Mouse (Mus musculus) liver, embryonic 11.5 days (tissue): ENCODE measurements at regions not wholly inside any gene's neighbourhood (a gene's known extent, or its start where the extent isn't known, plus 50 kb on each side); places are given as distances from the start of the nearest gene placed in this dataset.
"Not testable (repeated sequence)": the region's sequence is repeated elsewhere in the genome, so short reads cannot be mapped to it uniquely, and the experiment has no call there.

Experiments
- ATAC-seq: fragments of 200-750 bp; cut with Nextera tagmentation; replicated peaks from 2 replicates; pipeline ENCODE4 v1.8.0; 2017; ENCODE audit warnings: moderate number of reproducible peaks, mild to moderate bottlenecking, moderate TSS enrichment, moderate library complexity; ENCODE audit not compliant: low FRiP score
- DNase-seq: peaks from one replicate; pipeline ENCODE4 v3.0.0-alpha.2; 2017; ENCODE audit warnings: low spot score
- H3K27ac ChIP-seq: fragments of 300-500 bp; sonication (generic); 2 replicates; pipeline ENCODE4 v1.5.1; 2014; ENCODE audit warnings: mild to moderate bottlenecking, low read depth, low read length, control low read depth
- H3K27me3 ChIP-seq: fragments of 300-500 bp; sonication (generic); replicated peaks from 2 replicates; pipeline ENCODE4 v1.6.1; 2014; ENCODE audit warnings: low read length, mixed read lengths; ENCODE audit not compliant: control insufficient read depth, insufficient read depth
- H3K36me3 ChIP-seq: fragments of 300-500 bp; sonication (generic); 2 replicates; pipeline ENCODE4 v1.6.1; 2014; ENCODE audit warnings: mild to moderate bottlenecking, low read length, moderate library complexity, mixed read lengths; ENCODE audit not compliant: control insufficient read depth, insufficient read depth
- H3K4me1 ChIP-seq: fragments of 300-500 bp; sonication (generic); replicated peaks from 2 replicates; pipeline ENCODE4 v1.6.1; 2014; ENCODE audit warnings: low read length, mixed read lengths; ENCODE audit not compliant: control insufficient read depth, insufficient read depth
- H3K4me2 ChIP-seq: fragments of 300-500 bp; sonication (generic); 2 replicates; pipeline ENCODE4 v1.6.1; 2014; ENCODE audit warnings: mild to moderate bottlenecking, control low read depth, moderate library complexity
- H3K4me3 ChIP-seq: fragments of 300-500 bp; sonication (generic); 2 replicates; pipeline ENCODE4 v1.5.1; 2014; ENCODE audit warnings: low read depth, low read length, control low read depth
- H3K9ac ChIP-seq: fragments of 300-500 bp; sonication (generic); 2 replicates; pipeline ENCODE4 v1.6.1; 2014; ENCODE audit warnings: low read depth, low read length, control low read depth
- H3K9me3 ChIP-seq: fragments of 300-500 bp; sonication (generic); 2 replicates; pipeline ENCODE4 v1.6.1; 2016; ENCODE audit warnings: low read length, inconsistent platforms, mixed read lengths; ENCODE audit not compliant: control insufficient read depth
- WGBS: fragments of 180-500 bp; shearing (Covaris S2); extraction: QIAGEN DNeasy Blood & Tissue Kit; methylation state at CpG from one replicate; pipeline ENCODE4 v1.1.7; 2014; 5-methylcytosine and 5-hydroxymethylcytosine counted together

DNA sequence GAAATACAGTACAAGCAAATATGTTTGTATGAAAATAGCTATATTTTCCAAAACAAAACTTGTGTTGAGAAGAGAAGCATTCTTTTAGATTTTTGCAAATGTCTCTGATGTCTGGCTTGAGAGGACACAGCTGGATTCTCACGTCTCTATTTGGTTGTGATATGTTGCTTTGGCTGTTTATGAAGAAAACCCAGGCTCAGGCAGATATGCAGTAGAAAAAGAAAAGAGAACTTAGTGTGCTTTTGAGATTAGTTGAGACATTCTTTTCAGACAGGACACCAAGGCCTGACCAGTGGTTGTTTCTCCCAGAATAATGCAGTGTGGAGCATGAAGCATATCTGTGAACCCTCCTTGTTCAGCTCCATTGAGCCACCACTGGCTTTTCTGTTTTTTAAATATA, 178.8 kb upstream of the Mamld1 start:
- no peak for DNase-seq
- no peak overlapping the region for H3K27ac ChIP-seq
- H3K4me2 ChIP-seq = no peak overlapping the region
- H3K4me1 ChIP-seq = no peaks in the 10 kb centered on the region
- ATAC-seq = no peak
- no peak overlapping the region for H3K4me3 ChIP-seq
- no peak overlapping the region for H3K9ac ChIP-seq
- WGBS = 65% methylated on average over 1 of the region's 1 CpGs
- no peaks in the 10 kb centered on the region for H3K27me3 ChIP-seq
- no peaks in the 10 kb centered on the region for H3K36me3 ChIP-seq
- no peaks in the 10 kb centered on the region for H3K9me3 ChIP-seq

DNA sequence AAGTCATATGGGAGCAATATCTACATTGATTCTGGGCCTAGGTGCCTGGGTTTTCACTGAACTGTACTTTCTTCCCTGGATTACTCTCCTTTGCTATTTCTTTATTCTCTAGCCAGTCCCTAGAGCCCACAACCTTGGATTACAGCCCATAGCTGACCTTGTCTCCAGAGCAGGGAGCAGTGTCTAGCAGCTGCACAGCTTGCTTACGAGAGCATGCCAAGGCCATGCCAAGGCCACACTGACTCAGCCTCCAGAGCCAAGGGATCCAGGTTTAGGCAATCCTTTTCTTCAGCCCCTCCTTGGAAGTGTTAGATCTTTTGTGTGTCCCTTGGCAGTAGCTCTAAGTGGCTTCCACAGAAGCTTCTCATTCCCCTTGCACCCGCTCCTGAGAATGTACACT, 168.7 kb upstream of the Mamld1 start:
- Histone ChIP-seq H3K4me3 (no peak overlapping the region), H3K4me1 (no peaks in the 10 kb centered on the region), H3K27me3 (no peaks in the 10 kb centered on the region), H3K4me2 (no peak overlapping the region), H3K36me3 (no peaks in the 10 kb centered on the region), H3K9ac (no peak overlapping the region), H3K27ac (no peak overlapping the region), H3K9me3 (no peaks in the 10 kb centered on the region)
- DNase-seq (no peak), ATAC-seq (no peak)
- 80% methylated on average over 2 of the region's 2 CpGs for WGBS

DNA sequence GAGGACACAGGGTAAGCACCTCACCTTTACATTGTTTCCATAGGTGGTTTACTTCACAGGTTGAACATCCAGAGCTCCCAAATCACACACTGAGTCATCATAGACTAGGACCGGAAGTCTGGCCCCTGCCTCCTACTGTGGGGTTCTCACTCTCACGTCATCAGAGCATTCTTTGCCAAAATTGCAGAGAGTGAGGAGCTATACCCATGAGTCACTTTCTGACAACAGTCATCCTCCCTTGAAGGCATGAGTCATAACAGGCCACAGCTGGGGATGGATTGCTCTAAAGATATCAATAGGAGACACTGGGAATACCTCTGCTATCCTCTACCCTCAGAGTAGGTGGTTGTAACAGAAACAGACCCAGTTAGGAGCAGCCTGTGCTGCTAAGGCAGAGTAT, 166.6 kb upstream of the Mamld1 start:
- Histone ChIP-seq H3K4me2 (no peak overlapping the region), H3K4me3 (no peak overlapping the region), H3K9me3 (no peaks in the 10 kb centered on the region), H3K4me1 (no peaks in the 10 kb centered on the region), H3K27me3 (no peaks in the 10 kb centered on the region), H3K36me3 (no peaks in the 10 kb centered on the region), H3K27ac (no peak overlapping the region), H3K9ac (no peak overlapping the region)
- DNase-seq (no peak), ATAC-seq (no peak)
- WGBS = 67% methylated on average over 2 of the region's 2 CpGs

DNA sequence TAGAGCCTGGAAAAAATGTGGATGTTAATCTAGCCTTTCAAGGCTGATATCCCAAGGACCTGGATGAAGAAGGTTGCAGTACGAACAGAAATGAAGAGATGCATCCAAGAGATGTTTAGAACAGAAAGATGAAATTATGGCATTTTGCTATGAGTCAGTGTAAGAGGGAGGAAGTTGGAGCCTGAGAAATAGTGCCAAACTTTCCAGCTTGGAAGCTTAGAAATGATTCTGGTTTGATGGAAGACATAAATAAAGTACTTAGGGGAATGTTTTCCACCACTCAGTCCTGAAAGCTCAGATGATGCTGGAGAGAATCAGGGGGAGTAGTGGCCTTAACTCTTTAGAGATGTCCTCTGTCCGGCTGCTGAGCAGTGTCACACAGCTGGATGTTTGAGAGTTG, 155.5 kb upstream of the Mamld1 start:
- no peaks in the 10 kb centered on the region for H3K4me1 ChIP-seq
- H3K4me2 ChIP-seq = no peak overlapping the region
- ATAC-seq (no peak), DNase-seq (no peak)
- no peaks in the 10 kb centered on the region for H3K36me3 ChIP-seq
- 75% methylated on average over 2 of the region's 2 CpGs for WGBS
- H3K9me3 ChIP-seq = no peaks in the 10 kb centered on the region
- H3K27me3 ChIP-seq = 0 out of 2 replicates have a peak, but pooled peaks cover 4% of the 10 kb centered on the region
- no peak overlapping the region for H3K4me3 ChIP-seq
- no peak overlapping the region for H3K9ac ChIP-seq
- no peak overlapping the region for H3K27ac ChIP-seq

DNA sequence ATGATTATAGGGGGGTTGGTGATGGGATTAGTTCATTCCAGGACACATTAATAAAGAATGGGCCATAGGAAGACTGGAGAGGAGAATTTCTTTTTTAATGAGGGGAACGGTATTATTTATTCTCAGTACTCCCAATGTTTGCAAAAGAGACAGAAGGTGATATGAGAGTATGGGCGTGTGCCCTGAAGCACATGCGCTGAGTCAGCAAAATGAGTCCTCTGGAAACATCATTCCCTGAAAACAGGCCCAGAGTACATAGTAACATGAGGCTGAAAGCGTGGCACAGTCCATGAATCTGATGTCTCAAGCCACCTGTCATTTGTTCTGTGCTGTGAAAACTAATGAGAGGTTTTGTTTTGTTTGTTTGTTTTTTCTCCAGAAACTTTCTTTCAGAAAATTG, 154.5 kb upstream of the Mamld1 start:
- no peak overlapping the region for H3K27ac ChIP-seq
- H3K4me3 ChIP-seq = no peak overlapping the region
- H3K27me3 ChIP-seq = 0 out of 2 replicates have a peak, but pooled peaks cover 4% of the 10 kb centered on the region
- no peaks in the 10 kb centered on the region for H3K4me1 ChIP-seq
- no peak overlapping the region for H3K4me2 ChIP-seq
- H3K9me3 ChIP-seq = no peaks in the 10 kb centered on the region
- no peak for ATAC-seq
- no peak overlapping the region for H3K9ac ChIP-seq
- DNase-seq = no peak
- no peaks in the 10 kb centered on the region for H3K36me3 ChIP-seq
- WGBS = 70% methylated on average over 4 of the region's 4 CpGs

DNA sequence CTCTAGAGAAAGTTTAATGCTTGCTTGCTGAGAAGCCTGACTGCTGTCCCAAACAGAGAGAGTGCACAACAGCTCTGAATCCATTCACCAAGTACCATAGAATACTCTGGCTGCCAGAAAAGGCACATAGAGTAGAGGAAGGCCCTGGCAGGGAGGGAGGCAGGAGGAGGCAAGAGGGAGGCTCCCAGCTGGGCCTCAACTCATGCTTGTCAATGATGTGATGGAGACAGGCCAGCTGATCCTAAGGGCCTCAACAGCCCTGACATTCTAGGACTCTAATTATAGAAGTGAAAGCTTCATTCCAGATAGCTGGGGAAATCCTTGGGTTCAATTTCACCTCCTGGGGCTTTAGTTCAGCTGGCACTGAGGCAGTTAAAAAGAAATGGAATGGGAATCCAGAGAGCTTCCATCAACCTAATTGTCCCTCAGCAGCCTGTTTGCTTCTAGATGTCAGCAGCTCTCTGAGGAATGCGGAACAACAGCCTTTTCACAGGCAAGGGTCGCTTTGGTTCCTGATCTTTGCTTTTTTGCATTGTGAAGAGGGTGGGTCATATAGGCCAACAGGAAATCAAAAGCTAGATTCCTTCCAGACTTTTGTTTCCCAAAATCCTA, 152.8 kb upstream of the Mamld1 start:
- Histone ChIP-seq H3K9me3 (no peaks in the 10 kb centered on the region), H3K4me3 (no peak overlapping the region), H3K27ac (no peak overlapping the region), H3K4me1 (no peaks in the 10 kb centered on the region), H3K9ac (no peak overlapping the region), H3K4me2 (no peak overlapping the region), H3K27me3 (0 out of 2 replicates have a peak, but pooled peaks cover 4% of the 10 kb centered on the region), H3K36me3 (no peaks in the 10 kb centered on the region)
- WGBS = 45% methylated on average over 2 of the region's 2 CpGs
- ATAC-seq (no peak), DNase-seq (no peak)

DNA sequence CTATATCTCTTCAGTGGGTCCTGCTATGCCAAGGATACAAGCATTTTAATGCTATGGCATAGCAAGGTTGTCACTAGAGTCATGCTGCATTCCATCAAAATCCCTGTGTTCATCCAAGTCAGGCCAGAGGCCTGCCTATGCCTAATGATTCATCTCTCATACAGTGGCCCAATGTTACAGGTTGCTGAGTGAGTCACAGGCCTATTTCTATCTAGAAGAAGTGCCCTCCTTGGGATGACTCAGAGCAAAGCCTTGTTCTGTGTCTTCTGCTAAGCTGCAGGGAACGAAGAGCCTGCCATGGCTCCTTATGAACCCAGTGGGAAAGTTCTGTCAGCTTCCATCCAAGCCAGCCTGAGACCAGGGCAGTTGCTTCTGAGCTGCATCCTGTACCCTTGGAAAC, 151.2 kb upstream of the Mamld1 start:
- 62% methylated on average over 1 of the region's 1 CpGs for whole genome bisulfite sequencing

DNA sequence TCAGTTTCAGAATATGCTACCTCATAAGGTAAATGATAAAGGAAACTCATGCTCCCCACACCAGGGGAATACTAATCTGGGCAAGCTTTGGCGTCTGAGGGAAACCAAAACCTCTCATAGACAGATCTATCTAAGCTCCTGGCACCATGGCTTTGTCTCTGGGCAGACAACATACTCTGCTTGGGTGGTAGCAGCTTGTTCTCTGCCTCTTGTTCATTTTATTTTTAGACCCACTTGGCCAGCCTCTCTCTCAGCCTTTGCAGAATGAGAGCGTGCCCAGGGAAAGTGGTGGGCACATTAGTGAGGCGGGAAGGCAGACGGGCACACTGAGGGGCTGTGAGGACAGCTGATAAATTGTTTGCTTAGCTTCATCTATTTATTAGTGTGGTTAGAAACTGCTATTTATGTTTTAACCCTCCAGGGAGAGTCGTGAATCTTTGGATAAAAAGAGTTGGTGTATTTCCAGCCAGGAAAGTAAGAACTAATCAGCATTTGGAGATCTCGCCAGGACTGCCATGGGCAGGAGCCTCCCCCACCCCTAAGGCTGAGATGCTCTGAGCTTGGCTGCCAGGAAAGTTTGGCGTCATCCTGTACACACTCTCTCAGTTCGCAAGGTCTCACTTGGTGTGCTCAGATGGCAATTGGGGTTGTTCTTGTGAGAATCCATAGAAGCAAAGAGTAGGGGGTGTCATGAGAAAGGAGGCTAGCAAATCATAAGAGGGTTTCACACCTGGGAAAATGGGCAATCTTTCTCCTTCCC, 150.2 kb upstream of the Mamld1 start:
- no peak overlapping the region for H3K27ac ChIP-seq
- H3K4me3 ChIP-seq = no peak overlapping the region
- DNase-seq (no peak), ATAC-seq (no peak)
- H3K4me2 ChIP-seq = no peak overlapping the region
- H3K36me3 ChIP-seq = no peaks in the 10 kb centered on the region
- WGBS = 77% methylated on average over 8 of the region's 8 CpGs
- H3K4me1 ChIP-seq = no peaks in the 10 kb centered on the region
- no peak overlapping the region for H3K9ac ChIP-seq
- H3K27me3 ChIP-seq = 0 out of 2 replicates have a peak, but pooled peaks cover 4% of the 10 kb centered on the region
- no peaks in the 10 kb centered on the region for H3K9me3 ChIP-seq

More for the DNA sequence above, 151.2 kb upstream of the Mamld1 start:
- not testable (repeated sequence) for H3K9ac ChIP-seq, H3K27me3 ChIP-seq, H3K9me3 ChIP-seq, H3K4me2 ChIP-seq, H3K4me1 ChIP-seq, DNase-seq, H3K36me3 ChIP-seq, ATAC-seq, H3K4me3 ChIP-seq, H3K27ac ChIP-seq

DNA sequence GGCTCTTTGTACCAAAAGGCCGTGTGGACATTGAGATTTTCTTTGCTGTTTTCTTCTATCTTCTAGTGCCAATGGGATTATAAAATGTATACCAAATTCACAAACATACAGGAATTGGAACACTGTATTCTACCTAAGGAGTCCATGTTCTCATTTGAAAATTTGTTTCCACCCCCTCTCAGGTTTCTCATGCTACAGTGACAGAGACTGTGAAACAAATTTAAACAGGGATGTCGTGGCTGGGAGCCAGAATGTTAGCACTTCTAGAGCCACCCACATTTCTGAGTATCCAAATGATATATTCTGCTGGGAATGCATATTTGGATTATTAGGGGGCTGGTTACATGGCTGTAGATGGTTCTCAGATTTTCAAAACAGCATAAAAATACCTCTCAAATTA, 124.4 kb upstream of the Mamld1 start:
- no peaks in the 10 kb centered on the region for H3K9me3 ChIP-seq
- 58% methylated on average over 2 of the region's 2 CpGs for WGBS
- H3K4me1 ChIP-seq = no peaks in the 10 kb centered on the region
- ATAC-seq (no peak), DNase-seq (no peak)
- H3K36me3 ChIP-seq = no peaks in the 10 kb centered on the region
- no peak overlapping the region for H3K4me3 ChIP-seq
- H3K4me2 ChIP-seq = no peak overlapping the region
- H3K9ac ChIP-seq = no peak overlapping the region
- no peak overlapping the region for H3K27ac ChIP-seq
- H3K27me3 ChIP-seq = no peaks in the 10 kb centered on the region
